Mouse (Mus musculus) heart, postnatal 0 days (tissue): Measurements from ENCODE around the gene Trp63.

Experiments used
- CTCF ChIP-seq: IDR thresholded peaks from 2 replicates; pipeline ENCODE4 v1.5.1; 2016; ENCODE audit warnings: antibody characterized with exemption, control low read depth, low read depth
- EP300 ChIP-seq: IDR thresholded peaks from 2 replicates; pipeline ENCODE4 v1.6.1; 2016; ENCODE audit warnings: antibody characterized with exemption, low read depth

DNA sequence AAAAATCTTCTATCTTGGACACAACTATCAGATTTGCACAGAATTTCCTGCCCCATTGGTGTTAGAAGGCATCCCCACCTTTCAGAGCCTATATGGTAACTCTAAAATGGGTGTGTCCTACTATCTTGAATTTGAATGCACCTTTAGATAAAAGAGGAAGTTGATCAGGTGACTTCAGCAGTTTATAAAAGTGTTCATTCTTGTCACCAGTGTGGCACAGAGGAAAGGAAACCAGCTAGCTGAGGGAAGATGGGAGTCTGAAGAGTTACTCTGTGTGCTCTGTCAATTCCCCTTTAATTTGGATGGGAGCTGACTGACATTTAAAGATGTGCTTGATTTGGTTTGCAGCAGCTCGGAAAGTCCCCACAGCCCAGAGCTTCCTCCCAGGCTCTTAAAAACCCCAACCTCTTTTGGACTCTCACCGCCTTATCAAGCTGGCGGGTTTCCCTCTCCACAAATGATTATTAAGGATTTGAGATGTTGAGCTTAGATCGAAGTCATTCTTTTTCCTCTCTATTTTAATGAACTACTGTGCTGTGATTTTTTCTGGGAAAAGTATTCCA is 114.2 kb downstream of the Trp63 start:
- TF ChIP-seq CTCF, result no peak
- TF ChIP-seq EP300, result no peak
